Mouse (Mus musculus) left cerebral cortex, adult 18-20 months (tissue): ENCODE data around the gene Npr3. TPM values are rescaled to one million over a fixed set of nuclear protein-coding genes. Genes with fewer than 3 reads are reported as not detected.
"Not testable (repeated sequence)": the region's sequence is repeated elsewhere in the genome, so short reads cannot be mapped to it uniquely, and the experiment has no call there.

Experiments used
- DNase-seq, 2 experiments: peaks; one replicate each; pipeline ENCODE4 v3.0.0; 2021 to 2022; ENCODE audit warnings: low spot score in 2 of 2, mixed read lengths in 1 of 2
- total RNA-seq, 2 experiments: library from RNA; stranded (reverse); gene quantifications; 2 replicates each; pipeline ENCODE4 v1.2.3; 2021

Gene Npr3
- total RNA-seq, 2 experiments from 2014 or later = 11.4 to 13.1 TPM

GRCm38 (mm10) chr15:11882508-11883205 lies 24.4 kb downstream of the Npr3 start:
- peak; percentile 34 to 57 for DNase-seq

DNA sequence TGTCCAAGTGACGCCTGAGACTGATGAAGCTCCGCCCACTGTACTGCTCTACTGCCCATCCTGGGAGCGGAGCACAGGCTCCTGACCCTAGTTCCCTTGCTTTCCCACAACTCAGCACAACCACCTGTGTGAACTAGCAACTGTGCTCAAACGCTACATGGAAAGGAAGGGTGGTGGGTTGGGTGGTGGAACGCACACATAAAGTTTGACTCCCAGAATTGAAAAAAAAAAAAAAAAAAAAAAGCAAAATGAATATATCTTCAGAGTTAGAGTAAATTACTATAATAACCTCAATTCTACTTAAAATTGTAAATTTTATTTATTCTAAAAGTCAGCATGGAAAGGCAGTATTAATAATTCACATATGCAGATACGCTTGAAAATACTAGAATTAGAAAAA lies 25.3 kb downstream of the Npr3 start:
- DNase-seq = no peak

DNA sequence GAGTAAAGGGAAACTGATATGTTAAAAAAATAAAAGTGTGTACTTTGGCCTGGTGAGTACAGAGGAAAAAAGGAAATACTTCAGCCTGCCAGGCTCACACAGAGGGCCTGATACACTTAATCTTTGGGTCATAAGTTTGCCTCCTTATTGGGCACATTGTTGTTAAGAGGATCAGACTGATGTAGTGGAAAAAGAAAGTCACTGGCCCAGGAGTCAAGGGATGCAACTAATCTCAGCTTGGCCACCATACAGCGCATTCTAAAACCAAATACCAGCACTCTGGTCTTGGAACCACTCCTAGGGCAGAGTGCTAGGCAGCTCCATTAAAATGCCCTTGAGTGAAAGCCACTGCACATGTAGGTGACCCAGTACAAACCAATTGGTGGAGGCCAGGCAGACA lies 28.8 kb downstream of the Npr3 start:
- DNase-seq = no peak

- DNase-seq = no peak
Observed at GRCm38 (mm10) chr15:11877273-11877672, 29.8 kb downstream of the Npr3 start.

- no peak for DNase-seq
Observed at GRCm38 (mm10) chr15:11866918-11867317, 40.2 kb downstream of the Npr3 start.

DNA sequence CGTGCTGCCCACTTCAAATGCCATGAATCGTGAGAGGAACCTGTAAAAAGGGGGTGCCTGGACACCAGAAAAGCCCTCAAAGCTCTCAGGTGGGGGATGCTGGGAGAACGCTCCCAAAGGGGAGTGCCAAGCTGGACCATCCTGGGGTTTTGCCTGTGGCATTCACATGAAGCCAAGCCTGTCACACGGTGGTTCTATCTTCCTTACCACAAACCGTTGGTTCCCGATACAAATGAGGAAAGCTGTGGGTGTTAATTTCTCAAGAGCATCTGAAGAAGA lies 43.6 kb downstream of the Npr3 start:
- peak in 1 of 2 experiments; percentile 6 for DNase-seq

- peak; percentile 4 to 16 for DNase-seq
Observed at GRCm38 (mm10) chr15:11862785-11863539, 44.1 kb downstream of the Npr3 start.

GRCm38 (mm10) chr15:11862253-11862652 lies 44.8 kb downstream of the Npr3 start:
- peak; percentile 7 to 10 for DNase-seq

- no peak for DNase-seq
Observed at GRCm38 (mm10) chr15:11860259-11860658, 46.8 kb downstream of the Npr3 start.

DNA sequence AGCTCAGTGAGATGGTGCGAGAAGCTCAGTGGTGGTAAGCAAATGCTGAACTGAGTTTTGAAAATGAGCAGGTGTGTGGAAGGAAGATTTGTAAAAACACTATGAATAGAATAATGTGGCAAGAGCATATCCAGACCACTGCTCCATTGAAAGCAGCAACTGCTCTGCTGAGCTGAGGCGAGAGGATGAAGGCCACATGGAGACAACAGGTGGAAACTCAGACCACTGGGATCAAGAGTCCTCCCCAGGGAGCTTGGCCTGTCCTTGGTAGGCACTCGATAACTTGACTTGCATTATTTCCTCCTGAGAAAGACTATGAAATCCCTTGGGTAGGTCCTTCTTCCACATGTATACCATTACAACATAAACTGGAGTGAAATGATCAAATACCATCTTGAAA lies 47.3 kb downstream of the Npr3 start:
- no peak for DNase-seq

GRCm38 (mm10) chr15:11858411-11858810 lies 48.7 kb downstream of the Npr3 start:
- DNase-seq = no peak

DNA sequence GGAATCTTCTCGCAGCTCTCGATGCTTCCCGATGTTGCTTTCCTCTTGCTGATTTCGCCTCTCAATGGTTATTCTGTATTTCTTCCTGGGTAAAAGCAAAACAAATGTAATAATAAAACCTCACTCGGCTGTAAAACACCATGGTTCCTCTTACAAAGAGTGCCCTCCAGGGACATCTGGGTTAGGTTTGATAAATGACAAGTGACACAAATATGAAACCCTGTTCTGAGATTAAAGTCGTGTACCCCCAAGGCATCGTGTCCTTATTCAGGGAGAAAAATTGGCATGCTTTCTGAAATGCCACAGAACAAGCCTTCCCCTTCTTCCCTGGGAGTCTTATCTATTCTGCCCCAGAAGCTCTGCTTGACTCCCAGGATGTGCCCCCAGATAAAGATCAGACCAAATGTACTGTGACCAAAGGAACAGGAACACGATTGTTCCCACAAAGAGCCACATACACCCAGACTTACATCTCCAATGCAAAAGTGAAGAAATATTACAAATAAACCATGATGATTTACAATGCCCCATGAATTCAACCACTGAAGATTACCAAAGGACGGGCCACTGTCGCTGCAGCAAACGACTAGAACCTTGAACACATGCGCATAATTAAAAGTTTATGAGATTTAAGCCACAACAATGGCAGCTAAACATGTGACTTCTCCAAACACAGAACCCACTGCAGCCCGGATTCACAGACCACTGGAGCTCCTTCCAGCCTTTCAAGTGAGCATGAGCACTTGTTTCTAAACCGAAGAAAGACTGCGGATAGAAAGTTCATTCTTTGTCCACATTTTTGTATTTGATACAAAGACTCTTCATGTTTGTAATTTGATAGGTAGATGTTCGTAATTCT lies 61.7 kb downstream of the Npr3 start:
- no peak for DNase-seq

- DNase-seq = no peak
Observed at GRCm38 (mm10) chr15:11844115-11844514, 63.0 kb downstream of the Npr3 start.

GRCm38 (mm10) chr15:11841828-11842227 lies 65.3 kb downstream of the Npr3 start:
- no peak for DNase-seq

- DNase-seq = no peak
Observed at GRCm38 (mm10) chr15:11835913-11836312, 71.2 kb downstream of the Npr3 start.

DNA sequence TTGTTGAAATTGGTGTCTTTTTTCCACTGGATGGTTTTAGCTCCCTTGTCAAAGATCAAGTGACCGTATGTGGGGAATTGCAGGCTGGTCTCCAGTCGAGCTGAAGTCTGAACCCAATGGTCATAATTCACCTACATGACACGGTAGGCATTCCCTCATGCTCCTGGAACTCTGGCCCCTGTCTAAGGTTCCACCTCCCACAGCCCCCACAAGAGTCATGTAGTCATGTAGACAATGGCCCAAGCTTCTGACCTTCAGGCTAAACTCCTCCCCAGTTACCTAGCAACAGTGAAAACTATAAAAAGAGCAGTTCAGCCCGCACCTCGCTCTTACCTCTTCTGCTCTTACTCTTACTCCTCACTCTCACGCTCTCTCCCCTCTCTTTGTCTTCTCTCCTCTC lies 84.7 kb downstream of the Npr3 start:
- DNase-seq = not testable (repeated sequence)

DNA sequence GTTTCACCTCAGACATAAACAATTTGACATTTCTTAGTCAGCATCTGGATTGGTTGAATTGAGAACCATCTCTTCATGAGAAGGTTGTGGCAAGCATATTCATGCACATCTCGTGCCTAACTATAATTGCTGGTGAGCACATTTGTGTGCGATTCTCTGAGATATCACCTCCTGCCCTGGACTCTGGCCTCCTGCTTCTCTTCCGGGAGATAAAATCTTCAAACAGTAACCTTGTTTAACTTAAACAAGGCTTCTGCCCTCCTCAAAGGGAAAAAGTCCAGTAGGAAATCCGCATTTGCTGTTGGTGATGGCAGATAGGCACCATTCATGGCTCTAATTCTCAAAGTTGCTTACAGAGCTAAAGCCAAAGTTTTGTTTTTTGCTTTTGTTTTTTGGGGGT lies 91.5 kb downstream of the Npr3 start:
- no peak for DNase-seq

GRCm38 (mm10) chr15:11803576-11803975 lies 103.5 kb downstream of the Npr3 start:
- no peak for DNase-seq

DNA sequence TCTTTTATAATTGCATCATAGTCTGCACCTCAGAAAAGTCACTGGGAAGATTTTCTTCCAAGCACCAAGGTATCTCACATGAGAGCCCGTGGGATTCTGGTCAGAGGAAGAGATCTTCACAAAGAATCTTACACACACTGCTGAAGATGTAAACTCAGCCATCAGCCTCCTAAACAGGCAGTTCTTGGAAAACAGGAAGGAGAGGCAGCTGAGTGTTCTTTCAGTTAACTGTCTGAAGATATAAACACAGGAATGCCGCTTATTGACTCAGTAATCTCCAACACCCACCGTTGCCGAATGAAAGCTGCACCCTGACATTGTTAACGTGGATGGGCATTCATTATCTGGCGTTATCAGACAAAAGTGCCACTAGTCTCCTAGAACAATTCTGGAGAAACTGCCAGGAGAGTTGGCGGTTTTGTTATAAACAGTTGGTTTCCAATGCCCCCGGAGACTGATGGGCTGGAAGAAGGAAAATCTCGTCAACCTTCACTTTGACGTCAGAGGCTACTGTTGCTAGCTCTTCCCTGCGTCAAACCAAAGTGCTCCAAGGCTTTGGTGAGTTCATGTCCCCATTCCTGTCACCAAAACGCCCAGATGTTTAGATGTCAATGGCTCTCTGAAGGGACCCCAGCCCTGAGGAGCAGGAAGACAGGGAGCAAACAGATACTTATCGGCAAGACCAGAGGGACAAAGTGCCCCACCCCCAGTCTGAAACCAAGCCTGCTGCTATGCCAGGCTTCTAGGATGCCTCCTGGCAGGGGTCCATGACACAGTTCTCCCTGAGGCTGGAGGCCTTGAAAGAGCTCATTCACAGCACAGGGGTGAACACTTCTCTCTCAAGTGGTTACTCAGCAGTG lies 105.0 kb downstream of the Npr3 start:
- DNase-seq = peak; percentile 5 to 16

DNA sequence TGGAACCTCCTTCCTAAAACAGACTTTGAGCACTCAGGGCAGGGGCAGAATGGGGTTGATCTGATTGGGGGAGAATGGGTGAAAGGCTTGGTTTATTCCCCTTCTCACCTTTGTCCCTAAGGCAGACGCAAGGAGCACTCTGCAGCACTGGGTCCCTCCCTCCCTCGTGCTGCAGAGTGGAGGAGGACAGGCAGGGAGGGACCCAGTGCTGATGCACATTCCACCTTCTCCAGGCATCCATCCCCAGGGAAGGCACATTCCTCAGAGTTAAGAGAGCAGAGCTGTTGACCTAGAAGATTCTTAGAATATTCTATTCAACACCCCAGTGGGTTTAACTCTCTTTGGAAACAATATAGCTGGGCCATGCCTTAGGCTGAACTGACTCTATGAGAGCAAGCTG lies 112.5 kb downstream of the Npr3 start:
- DNase-seq = no peak
